Mouse (Mus musculus) kidney, postnatal 10 days (tissue): Measurements from ENCODE around the gene Cacna1g.
A peak's percentile ranks its signal among the peaks of the same experiment; 100 is the strongest.

Source experiments
- DNase-seq: peaks from one replicate; pipeline ENCODE4 v3.0.0; 2021; ENCODE audit warnings: mixed read lengths

Gene Cacna1g

GRCm38 (mm10) chr11:94444829-94445228 is 29.2 kb downstream of the Cacna1g start:
- peak; percentile 38 for DNase-seq

GRCm38 (mm10) chr11:94441752-94442151 is 32.2 kb downstream of the Cacna1g start:
- DNase-seq: no peak

- no peak for DNase-seq
Observed at GRCm38 (mm10) chr11:94441122-94441521, 32.9 kb downstream of the Cacna1g start.

GRCm38 (mm10) chr11:94440421-94440820 is 33.6 kb downstream of the Cacna1g start:
- no peak for DNase-seq

- DNase-seq: peak; percentile 59
Observed at GRCm38 (mm10) chr11:94429011-94429651, 44.9 kb downstream of the Cacna1g start.

GRCm38 (mm10) chr11:94428091-94428835 is 45.7 kb downstream of the Cacna1g start:
- peak; percentile 97 for DNase-seq

GRCm38 (mm10) chr11:94425656-94426055 is 48.3 kb downstream of the Cacna1g start:
- no peak for DNase-seq

- DNase-seq: no peak
Observed at GRCm38 (mm10) chr11:94425215-94425614, 48.8 kb downstream of the Cacna1g start.

- DNase-seq: no peak
Observed at GRCm38 (mm10) chr11:94424380-94424779, 49.6 kb downstream of the Cacna1g start.

GRCm38 (mm10) chr11:94423855-94424254 is 50.1 kb downstream of the Cacna1g start:
- no peak for DNase-seq

- DNase-seq: no peak
Observed at GRCm38 (mm10) chr11:94420991-94421390, 53.0 kb downstream of the Cacna1g start.

- DNase-seq: peak; percentile 77
Observed at GRCm38 (mm10) chr11:94420325-94420724, 53.7 kb downstream of the Cacna1g start.

- DNase-seq: no peak
Observed at GRCm38 (mm10) chr11:94419004-94419727, 54.8 kb downstream of the Cacna1g start.

GRCm38 (mm10) chr11:94414042-94414441 is 60.0 kb downstream of the Cacna1g start:
- DNase-seq: no peak

GRCm38 (mm10) chr11:94413516-94413915 is 60.5 kb downstream of the Cacna1g start:
- DNase-seq: no peak

- DNase-seq: no peak
Observed at GRCm38 (mm10) chr11:94412998-94413469, 61.0 kb downstream of the Cacna1g start.

GRCm38 (mm10) chr11:94412562-94412961 is 61.4 kb downstream of the Cacna1g start:
- DNase-seq: no peak

GRCm38 (mm10) chr11:94407803-94408321 is 66.1 kb downstream of the Cacna1g start:
- DNase-seq: peak; percentile 65

- DNase-seq: no peak
Observed at GRCm38 (mm10) chr11:94405348-94405747, 68.7 kb downstream of the Cacna1g start.

- DNase-seq: peak; percentile 91
Observed at GRCm38 (mm10) chr11:94404641-94405260, 69.2 kb downstream of the Cacna1g start.

GRCm38 (mm10) chr11:94404178-94404577 is 69.8 kb downstream of the Cacna1g start:
- peak; percentile 77 for DNase-seq

- DNase-seq: peak; percentile 44
Observed at GRCm38 (mm10) chr11:94403757-94404156, 70.2 kb downstream of the Cacna1g start.

GRCm38 (mm10) chr11:94402731-94403130 is 71.3 kb downstream of the Cacna1g start:
- no peak for DNase-seq
